8 mouse cellular contexts compared by ENCODE assay signal in the genomic region with DNA sequence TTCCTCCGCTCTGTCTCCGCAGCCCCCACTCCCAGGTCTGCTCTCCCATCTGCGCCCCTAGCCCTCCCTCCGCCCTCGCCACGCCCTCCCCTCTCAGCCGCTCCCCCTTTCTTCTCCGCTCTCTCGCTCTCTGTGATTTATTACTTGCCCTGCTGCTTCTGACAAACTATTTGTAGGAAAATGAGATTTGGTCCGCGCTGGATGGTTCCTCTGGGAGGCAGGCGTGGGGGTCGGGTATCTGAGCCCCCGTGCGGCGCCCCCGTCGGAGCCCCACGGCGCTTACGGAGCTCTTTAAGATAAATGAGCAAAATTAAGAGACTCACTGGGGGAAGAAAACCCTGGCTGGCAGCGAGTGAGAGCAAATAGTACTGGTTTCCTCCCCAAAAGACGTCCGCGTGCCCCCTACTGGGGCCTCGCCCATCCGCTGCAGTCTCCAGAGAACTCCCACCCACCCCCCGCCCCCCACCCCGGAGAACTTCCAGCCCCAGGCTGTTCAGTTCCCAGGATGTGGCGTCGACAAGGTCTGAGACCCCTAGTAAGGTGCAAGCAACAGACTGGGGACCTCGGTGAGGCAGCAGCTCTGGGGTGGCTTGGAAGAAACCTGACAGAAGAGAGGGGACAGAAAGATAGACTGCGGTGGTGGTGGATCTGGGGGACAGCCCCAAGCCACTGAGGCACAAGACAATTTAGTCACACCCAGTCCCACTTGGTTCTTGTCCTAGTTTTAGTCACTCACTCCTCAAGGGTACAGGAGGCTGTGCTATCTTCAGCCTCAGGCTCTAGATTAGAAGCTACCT. TPM values are rescaled to one million over a fixed set of nuclear protein-coding genes. Genes with fewer than 3 reads are reported as not detected.
A peak's percentile ranks its signal among the peaks of the same experiment; 100 is the strongest.
DNase-seq lines count a peak whose midpoint lies in the region; ATAC-seq and TF ChIP-seq lines count a peak whose summit lies in the region.

No protein-coding gene starts in this region.

- H3K9me3 ChIP-seq in lung, embryonic 14.5 days (ENCODE audit: low read depth, low read length) = no peaks in the 10 kb centered on the region
- no peaks in the 10 kb centered on the region for H3K9me3 ChIP-seq in hindbrain, embryonic 15.5 days
- H3K9me3 ChIP-seq in neural tube, embryonic 15.5 days (replicated peaks) = no peaks in the 10 kb centered on the region

- no peaks in the 10 kb centered on the region for H3K4me1 ChIP-seq in lung, embryonic 14.5 days (ENCODE audit: insufficient read depth)
- peaks cover 21% of the 10 kb centered on the region for H3K4me1 ChIP-seq in hindbrain, embryonic 15.5 days (replicated peaks)
- H3K4me1 ChIP-seq in neural tube, embryonic 15.5 days = peaks cover 25% of the 10 kb centered on the region

- no peaks in the 10 kb centered on the region for H3K36me3 ChIP-seq in lung, embryonic 14.5 days (ENCODE audit: insufficient read depth)
- H3K36me3 ChIP-seq in hindbrain, embryonic 15.5 days = no peaks in the 10 kb centered on the region
- H3K36me3 ChIP-seq in neural tube, embryonic 15.5 days = no peaks in the 10 kb centered on the region

- peak; percentile 94 for ATAC-seq in lung, embryonic 14.5 days (ENCODE audit: insufficient read depth)
- peak; percentile 90 for ATAC-seq in hindbrain, embryonic 15.5 days (ENCODE audit: low FRiP score, low read depth)
- ATAC-seq in neural tube, embryonic 15.5 days (ENCODE audit: low FRiP score) = peak; percentile 92
- no peak for ATAC-seq in inflammation-experienced regulatory T-cells, adult 6 months

- no peaks in the 10 kb centered on the region for H3K27me3 ChIP-seq in lung, embryonic 14.5 days (ENCODE audit: insufficient read depth, low read length)
- H3K27me3 ChIP-seq in hindbrain, embryonic 15.5 days = no peaks in the 10 kb centered on the region
- no peaks in the 10 kb centered on the region for H3K27me3 ChIP-seq in neural tube, embryonic 15.5 days (replicated peaks)

- peak; percentile 76 for DNase-seq in lung, embryonic 14.5 days
- no peak for DNase-seq in lung, postnatal 36 days
- DNase-seq in embryo, embryonic 11.5 days (ENCODE audit: low read depth, low spot score) = peak; percentile 79
- DNase-seq in liver = peak; percentile 46
- DNase-seq in cerebellum, adult 11-12 months = no peak

- peak overlapping the region; percentile 43 for H3K4me3 ChIP-seq in lung, embryonic 14.5 days (ENCODE audit: low read depth, low read length)
- peak overlapping the region; percentile 39 for H3K4me3 ChIP-seq in hindbrain, embryonic 15.5 days
- H3K4me3 ChIP-seq in neural tube, embryonic 15.5 days (replicated peaks) = peak overlapping the region; percentile 45

- peak overlapping the region; percentile 79 for H3K4me2 ChIP-seq in lung, embryonic 14.5 days
- H3K4me2 ChIP-seq in hindbrain, embryonic 15.5 days = peak overlapping the region; percentile 61
- H3K4me2 ChIP-seq in neural tube, embryonic 15.5 days = peak overlapping the region; percentile 78

- H3K9ac ChIP-seq in lung, embryonic 14.5 days = peak overlapping the region; percentile 59
- H3K9ac ChIP-seq in hindbrain, embryonic 15.5 days = peak overlapping the region; percentile 42
- peak overlapping the region; percentile 53 for H3K9ac ChIP-seq in neural tube, embryonic 15.5 days (replicated peaks)

- 1% methylated on average over 33 of the region's 33 CpGs for WGBS in lung, embryonic 14.5 days
- under 1% methylated on average over 33 of the region's 33 CpGs for WGBS in hindbrain, embryonic 15.5 days
- WGBS in neural tube, embryonic 15.5 days = under 1% methylated on average over 33 of the region's 33 CpGs

- H3K27ac ChIP-seq in lung, embryonic 14.5 days (ENCODE audit: low read depth) = peak overlapping the region; percentile 2; the same call in 1 of the 2 replicates
- peak overlapping the region; percentile 74 for H3K27ac ChIP-seq in hindbrain, embryonic 15.5 days (replicated peaks)
- peak overlapping the region; percentile 73 for H3K27ac ChIP-seq in neural tube, embryonic 15.5 days (replicated peaks)

- TF ChIP-seq CTCF in lung, embryonic 14.5 days (IDR thresholded peaks at IDR 0.05; ENCODE audit: low read depth) = no peak

RNA-seq across cellular contexts. Expression of a gene that starts 46.2 kb away (rescaled TPM):
- polyA plus RNA-seq in lung, embryonic 14.5 days (2014; fragmentation: Nextera tagmentation; extraction: Ambion mirVana) = not detected in 2 replicates
- 18.2 and 23.4 TPM in 2 replicates for polyA plus RNA-seq in hindbrain, embryonic 15.5 days (2015; fragmentation: Nextera tagmentation; extraction: Ambion mirVana)
- polyA plus RNA-seq in neural tube, embryonic 15.5 days (2015; fragmentation: Nextera tagmentation; extraction: Ambion mirVana) = 38.0 and 42.0 TPM in 2 replicates
- not detected for polyA plus RNA-seq in inflammation-experienced regulatory T-cells, adult 6 months (2017; shearing (Covaris generic))

Comparison
In these comparisons a context has a peak if more than half of its experiments do, and no peak if none do; other contexts are left out.
1. DNase-seq: peak in lung, embryonic 14.5 days (single experiment), embryo, embryonic 11.5 days (single experiment) and liver (single experiment); none in lung, postnatal 36 days (single experiment) and cerebellum, adult 11-12 months (single experiment).
2. H3K27ac ChIP-seq: peak in every context shown above with its lines; median percentile 74 in hindbrain, embryonic 15.5 days; 73 in neural tube, embryonic 15.5 days; 2 in lung, embryonic 14.5 days.
3. RNA of a gene that starts 46.2 kb away (polyA plus RNA-seq): 38.0 to 42.0 TPM in neural tube, embryonic 15.5 days and 18.2 to 23.4 TPM in hindbrain, embryonic 15.5 days; not detected in lung, embryonic 14.5 days and not detected in inflammation-experienced regulatory T-cells, adult 6 months; every median in the first group is over 10 times any median in the second.
4. Peak in every context shown above with its lines, with median percentiles within 50 percentile points of each other: H3K4me2 ChIP-seq, H3K4me3 ChIP-seq and H3K9ac ChIP-seq.